Mouse (Mus musculus) intestine, postnatal 0 days (tissue): ENCODE results near the gene Capzb. TPM values are rescaled to one million over a fixed set of nuclear protein-coding genes. Genes with fewer than 3 reads are reported as not detected.

Experiments
- ATAC-seq: fragments of 200-750 bp; cut with Nextera tagmentation; 2 replicates; pipeline ENCODE4 v1.8.0; 2017; ENCODE audit warnings: mild to moderate bottlenecking, moderate TSS enrichment, moderate library complexity
- H3K27ac ChIP-seq: fragments of 300-500 bp; sonication (generic); 2 replicates; pipeline ENCODE4 v1.5.1; 2014; ENCODE audit warnings: mild to moderate bottlenecking, low read depth, low read length, moderate library complexity
- H3K27me3 ChIP-seq: fragments of 300-500 bp; sonication (generic); replicated peaks from 2 replicates; pipeline ENCODE4 v1.6.1; 2014; ENCODE audit warnings: low read length, mixed read lengths; ENCODE audit not compliant: control insufficient read depth, insufficient read depth
- H3K36me3 ChIP-seq: fragments of 300-500 bp; sonication (generic); 2 replicates; pipeline ENCODE4 v1.6.1; 2014; ENCODE audit warnings: mild to moderate bottlenecking, moderate library complexity; ENCODE audit not compliant: control insufficient read depth, insufficient read depth
- H3K4me1 ChIP-seq: fragments of 300-500 bp; sonication (generic); replicated peaks from 2 replicates; pipeline ENCODE4 v1.6.1; 2014; ENCODE audit warnings: antibody characterized with exemption, low read length, mixed read lengths; ENCODE audit not compliant: control insufficient read depth, insufficient read depth
- H3K4me2 ChIP-seq: fragments of 300-500 bp; sonication (generic); replicated peaks from 2 replicates; pipeline ENCODE4 v1.6.1; 2014; ENCODE audit warnings: low read depth, mild to moderate bottlenecking, moderate library complexity
- H3K4me3 ChIP-seq: fragments of 300-500 bp; sonication (generic); 2 replicates; pipeline ENCODE4 v1.5.1; 2014; ENCODE audit warnings: low read depth, low read length
- H3K9ac ChIP-seq: fragments of 300-500 bp; sonication (generic); 2 replicates; pipeline ENCODE4 v1.6.1; 2014; ENCODE audit warnings: mild to moderate bottlenecking, low read depth, low read length
- H3K9me3 ChIP-seq: fragments of 300-500 bp; sonication (generic); 2 replicates; pipeline ENCODE4 v1.6.1; 2016; ENCODE audit warnings: mixed run types; ENCODE audit not compliant: control insufficient read depth
- CTCF ChIP-seq: sonication (generic); IDR thresholded peaks from 2 replicates; pipeline ENCODE4 v1.5.1; 2016; ENCODE audit warnings: low read depth, mild to moderate bottlenecking, control low read depth, antibody characterized with exemption, moderate library complexity
- WGBS: fragments of 180-500 bp; shearing (Covaris S2); extraction: QIAGEN DNeasy Blood & Tissue Kit; methylation state at CpG from one replicate; pipeline ENCODE4 v1.1.7; 2014; 5-methylcytosine and 5-hydroxymethylcytosine counted together
- polyA plus RNA-seq: library from polyadenylated mRNA; unstranded; fragments of >200 nt; fragmentation: Nextera tagmentation; extraction: Ambion mirVana; gene quantifications from 2 replicates; pipeline ENCODE4 v1.2.1, GENCODE M21; 2015

Gene Capzb
- polyA plus RNA-seq, 1 experiment from 2014 or later = 299 TPM

GRCm38 (mm10) chr4:139166244-139166643, 26.5 kb upstream of the Capzb start:
- WGBS = 80% methylated on average over 8 of the region's 8 CpGs
- Histone ChIP-seq H3K4me3 (no peak overlapping the region), H3K27me3 (no peaks in the 10 kb centered on the region), H3K4me2 (no peak overlapping the region), H3K4me1 (no peaks in the 10 kb centered on the region), H3K9me3 (no peaks in the 10 kb centered on the region), H3K9ac (no peak overlapping the region), H3K36me3 (no peaks in the 10 kb centered on the region), H3K27ac (no peak overlapping the region)
- no peak for TF ChIP-seq CTCF
- no peak for ATAC-seq

GRCm38 (mm10) chr4:139167107-139167506, 25.6 kb upstream of the Capzb start:
- Histone ChIP-seq H3K9ac (no peak overlapping the region), H3K4me2 (no peak overlapping the region), H3K27me3 (no peaks in the 10 kb centered on the region), H3K27ac (no peak overlapping the region), H3K36me3 (no peaks in the 10 kb centered on the region), H3K9me3 (no peaks in the 10 kb centered on the region), H3K4me1 (no peaks in the 10 kb centered on the region), H3K4me3 (no peak overlapping the region)
- no peak for TF ChIP-seq CTCF
- ATAC-seq = no peak
- 57% methylated on average over 8 of the region's 8 CpGs for WGBS

GRCm38 (mm10) chr4:139168985-139169747, 23.5 kb upstream of the Capzb start:
- no peak for TF ChIP-seq CTCF
- WGBS = 66% methylated on average over 15 of the region's 15 CpGs
- H3K27me3 ChIP-seq = no peaks in the 10 kb centered on the region
- H3K36me3 ChIP-seq = no peaks in the 10 kb centered on the region
- no peak overlapping the region for H3K9ac ChIP-seq
- H3K4me2 ChIP-seq = no peak overlapping the region
- H3K27ac ChIP-seq = no peak overlapping the region
- 0 out of 2 replicates have a peak, but pooled peaks have one; percentile 27 for ATAC-seq
- H3K9me3 ChIP-seq = no peaks in the 10 kb centered on the region
- H3K4me3 ChIP-seq = no peak overlapping the region
- no peaks in the 10 kb centered on the region for H3K4me1 ChIP-seq

- H3K27me3 ChIP-seq = no peaks in the 10 kb centered on the region
- no peak for ATAC-seq
- no peak overlapping the region for H3K4me3 ChIP-seq
- H3K4me1 ChIP-seq = peaks cover 1% of the 10 kb centered on the region; the same call in 1 of the 2 replicates
- no peak for TF ChIP-seq CTCF
- no peak overlapping the region for H3K4me2 ChIP-seq
- no peaks in the 10 kb centered on the region for H3K9me3 ChIP-seq
- H3K36me3 ChIP-seq = no peaks in the 10 kb centered on the region
- 86% methylated on average over 12 of the region's 12 CpGs for WGBS
- H3K9ac ChIP-seq = no peak overlapping the region
- no peak overlapping the region for H3K27ac ChIP-seq
These were observed 22.9 kb upstream of the Capzb start for GRCm38 (mm10) chr4:139169748-139170279.

GRCm38 (mm10) chr4:139175061-139175971, 17.4 kb upstream of the Capzb start:
- TF ChIP-seq CTCF = no peak

GRCm38 (mm10) chr4:139176023-139176422, 16.7 kb upstream of the Capzb start:
- Histone ChIP-seq H3K4me2 (peak overlapping the region; percentile 54), H3K27ac (peak overlapping the region; percentile 84), H3K36me3 (no peaks in the 10 kb centered on the region), H3K9me3 (no peaks in the 10 kb centered on the region), H3K9ac (no peak overlapping the region), H3K4me1 (peaks cover 12% of the 10 kb centered on the region; the same call in 1 of the 2 replicates), H3K27me3 (no peaks in the 10 kb centered on the region), H3K4me3 (0 out of 2 replicates have a peak overlapping the region, but pooled peaks have one; percentile 3)
- ATAC-seq = peak; percentile 28
- TF ChIP-seq CTCF = no peak
- WGBS = 21% methylated on average over 6 of the region's 6 CpGs

More at GRCm38 (mm10) chr4:139175061-139175971, 17.4 kb upstream of the Capzb start:
- ATAC-seq = peak; percentile 21
- Histone ChIP-seq H3K4me1 (peaks cover 12% of the 10 kb centered on the region; the same call in 1 of the 2 replicates), H3K27me3 (no peaks in the 10 kb centered on the region), H3K9ac (no peak overlapping the region), H3K4me3 (0 out of 2 replicates have a peak overlapping the region, but pooled peaks have one; percentile 3), H3K27ac (peak overlapping the region; percentile 84), H3K4me2 (peak overlapping the region; percentile 54), H3K36me3 (no peaks in the 10 kb centered on the region), H3K9me3 (no peaks in the 10 kb centered on the region)
- WGBS = 29% methylated on average over 20 of the region's 20 CpGs
